Comparison of ENCODE assay signal across 19 mouse cellular contexts in genomic region chr10:18193221-18193620, GRCm38 (mm10). TPM values are rescaled to one million over a fixed set of nuclear protein-coding genes. Genes with fewer than 3 reads are reported as not detected.
"Had no signal": no experiment of that assay in that cellular context is flagged by ENCODE, and none has a peak within 500 bp of the region (broad histone marks: within the 10 kb centered on the region; RNA-seq: fewer than 3 reads in every experiment).

No protein-coding gene starts in this region.

- H3K4me3 ChIP-seq: limb, embryonic 10.5 days; liver, embryonic 15.5 days; midbrain, embryonic 15.5 days; neural tube, embryonic 13.5 days had no signal

- ATAC-seq: midbrain, embryonic 15.5 days had no signal

- H3K27ac ChIP-seq: kidney, postnatal 0 days; limb, embryonic 10.5 days; liver, embryonic 15.5 days; midbrain, embryonic 15.5 days; neural tube, embryonic 13.5 days had no signal

- H3K36me3 ChIP-seq: limb, embryonic 10.5 days; liver, embryonic 15.5 days; midbrain, embryonic 15.5 days; neural tube, embryonic 13.5 days had no signal

- H3K9me3 ChIP-seq: limb, embryonic 10.5 days; liver, embryonic 15.5 days; midbrain, embryonic 15.5 days; neural tube, embryonic 13.5 days had no signal

- H3K4me1 ChIP-seq: midbrain, embryonic 15.5 days; neural tube, embryonic 13.5 days had no signal

- DNase-seq: kidney, adult 11 months; kidney, adult 9 months; kidney, postnatal 36 days; layer of hippocampus, adult 9-11 months; lung, adult 2 months; lung, postnatal 36 days; right cerebral cortex, postnatal 14 days; thymus, adult 18-20 months; thymus, postnatal 36 days had no signal

- H3K9ac ChIP-seq: liver, embryonic 15.5 days; midbrain, embryonic 15.5 days; neural tube, embryonic 13.5 days had no signal

- H3K4me2 ChIP-seq: liver, embryonic 11.5 days; liver, embryonic 15.5 days; midbrain, embryonic 11.5 days; midbrain, embryonic 15.5 days; neural tube, embryonic 13.5 days had no signal

- H3K27me3 ChIP-seq: liver, embryonic 15.5 days; midbrain, embryonic 15.5 days; neural tube, embryonic 13.5 days had no signal

RNA-seq across cellular contexts. Expression of gene Ect2l, which starts 17.5 kb away (rescaled TPM):
- total RNA-seq: megakaryocyte, adult 5-6 weeks; monocyte, adult 5-6 weeks had no signal
- polyA plus RNA-seq: liver, embryonic 15.5 days; midbrain, embryonic 15.5 days; spleen, adult 2 months had no signal
